Mouse (Mus musculus) G1E (cell line): Measurements from ENCODE around the gene Bola1. TPM values are rescaled to one million over a fixed set of nuclear protein-coding genes. Genes with fewer than 3 reads are reported as not detected.
A peak's percentile ranks its signal among the peaks of the same experiment; 100 is the strongest.

ENCODE experiments used
- ATAC-seq: 2 replicates; pipeline ENCODE4 v1.8.0; 2016; ENCODE audit warnings: mild to moderate bottlenecking; ENCODE audit not compliant: insufficient number of reproducible peaks, poor library complexity, low FRiP score, severe bottlenecking; ENCODE audit errors: extremely low read depth
- DNase-seq: peaks from one replicate; pipeline ENCODE4 v3.0.0; 2012; ENCODE audit warnings: low spot score
- H3K27me3 ChIP-seq: 2 replicates; pipeline ENCODE4 v1.6.1; 2012; ENCODE audit warnings: mild to moderate bottlenecking, low read length, inconsistent platforms; ENCODE audit not compliant: insufficient read depth
- H3K36me3 ChIP-seq: replicated peaks from 2 replicates; pipeline ENCODE3; 2012; ENCODE audit warnings: mild to moderate bottlenecking, inconsistent platforms
- H3K4me1 ChIP-seq: 2 replicates; pipeline ENCODE4 v1.6.1; 2012; ENCODE audit warnings: low read depth, low read length, inconsistent platforms, mixed read lengths; ENCODE audit not compliant: insufficient read depth
- H3K4me3 ChIP-seq: 2 replicates; pipeline ENCODE4 v1.5.1; 2012; ENCODE audit warnings: low read depth, mild to moderate bottlenecking, inconsistent platforms, low read length, moderate library complexity, mixed read lengths
- H3K9me3 ChIP-seq: replicated peaks from 2 replicates; pipeline ENCODE4 v1.6.1; 2012; ENCODE audit warnings: inconsistent platforms
- CTCF ChIP-seq: IDR thresholded peaks from 2 replicates; pipeline ENCODE4 v1.5.1; 2012; ENCODE audit warnings: low read depth, low read length, inconsistent platforms, mixed read lengths
- GATA1 ChIP-seq: IDR thresholded peaks from 2 replicates; pipeline ENCODE4 v1.6.1; 2012; ENCODE audit warnings: borderline replicate concordance, low read length, inconsistent platforms, mixed read lengths
- GATA2 ChIP-seq: IDR thresholded peaks from 2 replicates; pipeline ENCODE4 v1.6.1; 2012; ENCODE audit warnings: low read depth, low read length, inconsistent platforms, borderline replicate concordance
- POLR2AphosphoS5 ChIP-seq: IDR thresholded peaks from 2 replicates; pipeline ENCODE4 v1.6.1; 2012; ENCODE audit warnings: low read depth, low read length, inconsistent platforms; ENCODE audit not compliant: insufficient replicate concordance
- TAL1 ChIP-seq: conservative IDR thresholded peaks from 2 replicates; pipeline ENCODE4 v1.6.1; 2012; ENCODE audit warnings: low read depth, low read length, inconsistent platforms, mixed read lengths
- polyA plus RNA-seq: library from polyadenylated mRNA; stranded (reverse); fragments of >175 nt; gene quantifications from 2 replicates; pipeline ENCODE4 v1.2.3, GENCODE M21; 2012
- total RNA-seq, 2 experiments: library from RNA; stranded (forward) in 1 of 2; stranded (reverse) in 1 of 2; fragments of 200-1000 nt in 1 of 2; fragments of >200 nt in 1 of 2; fragmentation: Nextera tagmentation in 1 of 2; gene quantifications; 2 replicates each; pipeline ENCODE4 v1.2.3; 2014 to 2017

Bola1 gene
- total and polyA plus RNA-seq, 3 experiments = 19.6 to 115 (median 48.2) TPM

DNA sequence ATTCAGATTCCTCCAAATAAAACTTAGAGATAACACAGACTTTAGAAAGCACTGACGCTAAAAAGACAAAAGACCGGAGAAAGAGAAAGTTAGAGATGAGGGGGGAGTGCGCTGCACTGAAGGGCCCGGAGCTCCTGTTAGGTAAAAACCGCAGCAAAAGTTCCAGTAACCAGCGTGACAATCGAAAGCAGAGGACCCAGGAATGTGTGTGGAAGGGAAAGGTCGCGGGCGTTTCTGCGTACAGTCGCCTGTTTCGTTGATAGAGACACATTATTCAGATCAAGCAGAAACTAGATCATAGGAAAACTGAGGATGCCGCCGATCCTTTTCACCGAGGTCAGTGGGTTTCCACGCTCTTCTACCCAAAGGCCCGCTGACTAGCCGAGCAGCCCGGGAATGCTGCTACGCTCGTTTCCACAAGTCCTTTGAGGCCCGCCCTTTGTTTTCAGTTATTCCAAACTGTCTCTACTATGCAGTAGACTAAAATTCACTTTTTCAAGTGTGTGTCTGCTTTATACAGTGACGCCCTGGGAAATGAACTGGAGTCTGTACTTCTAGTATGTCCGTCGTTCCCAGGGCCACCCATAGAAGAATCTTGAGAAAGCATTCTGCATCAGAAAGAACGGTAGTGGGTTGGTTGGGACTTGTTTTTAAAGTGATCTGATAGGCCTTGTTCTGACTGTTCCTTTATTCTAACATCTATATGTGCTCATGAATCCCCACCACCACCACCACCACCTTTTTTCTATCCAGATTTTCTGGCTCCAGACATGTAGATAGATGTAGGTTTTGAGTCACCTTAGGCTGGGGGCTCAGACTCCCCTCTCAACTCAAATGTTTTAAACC lies 44.3 kb upstream of the Bola1 start:
- no peaks in the 10 kb centered on the region for H3K9me3 ChIP-seq
- no peaks in the 10 kb centered on the region for H3K36me3 ChIP-seq
- peaks cover 62% of the 10 kb centered on the region for H3K4me1 ChIP-seq
- DNase-seq = no peak
- TF ChIP-seq TAL1 = no peak
- no peak for TF ChIP-seq GATA2
- TF ChIP-seq GATA1 = no peak
- no peak for TF ChIP-seq CTCF
- no peak for TF ChIP-seq POLR2AphosphoS5
- ATAC-seq = no peak
- H3K4me3 ChIP-seq = peak overlapping the region; percentile 75
- no peaks in the 10 kb centered on the region for H3K27me3 ChIP-seq

DNA sequence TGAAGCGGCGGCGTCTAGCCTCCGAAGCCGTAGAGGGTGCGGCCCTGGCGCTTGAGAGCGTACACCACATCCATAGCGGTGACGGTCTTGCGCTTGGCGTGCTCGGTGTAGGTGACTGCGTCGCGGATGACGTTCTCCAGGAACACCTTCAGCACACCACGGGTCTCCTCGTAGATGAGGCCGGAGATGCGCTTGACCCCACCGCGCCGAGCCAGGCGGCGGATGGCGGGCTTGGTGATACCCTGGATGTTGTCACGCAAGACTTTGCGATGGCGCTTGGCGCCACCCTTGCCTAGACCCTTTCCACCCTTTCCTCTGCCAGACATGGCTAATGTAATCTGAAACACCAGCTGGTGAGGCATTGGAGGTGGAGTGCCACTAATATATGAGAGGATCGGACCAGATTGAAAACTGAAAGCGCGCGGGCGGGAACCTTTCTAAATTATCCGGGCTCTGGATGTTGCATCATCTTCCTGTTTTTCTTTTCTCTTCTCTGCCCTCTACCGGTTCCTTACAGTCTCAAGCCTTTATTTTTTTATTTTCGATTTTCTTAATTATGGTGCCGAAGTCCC lies 43.6 kb upstream of the Bola1 start, which contains the start of gene Hist2h4:
Gene Hist2h4 (minus strand): TSS at position 333 of the 572 bp plus-strand sequence.
- Histone ChIP-seq H3K9me3 (no peaks in the 10 kb centered on the region), H3K27me3 (no peaks in the 10 kb centered on the region), H3K4me1 (peaks cover 62% of the 10 kb centered on the region), H3K4me3 (peak within 1 kb of the TSS; percentile 75), H3K36me3 (no peaks in the 10 kb centered on the region)
- peak; percentile 67 for ATAC-seq
- TF ChIP-seq TAL1 (peak; percentile 48; the same call in 1 of the 2 replicates), CTCF (no peak), GATA2 (no peak), POLR2AphosphoS5 (peak; percentile 95)
- peak; percentile 59 for DNase-seq

DNA sequence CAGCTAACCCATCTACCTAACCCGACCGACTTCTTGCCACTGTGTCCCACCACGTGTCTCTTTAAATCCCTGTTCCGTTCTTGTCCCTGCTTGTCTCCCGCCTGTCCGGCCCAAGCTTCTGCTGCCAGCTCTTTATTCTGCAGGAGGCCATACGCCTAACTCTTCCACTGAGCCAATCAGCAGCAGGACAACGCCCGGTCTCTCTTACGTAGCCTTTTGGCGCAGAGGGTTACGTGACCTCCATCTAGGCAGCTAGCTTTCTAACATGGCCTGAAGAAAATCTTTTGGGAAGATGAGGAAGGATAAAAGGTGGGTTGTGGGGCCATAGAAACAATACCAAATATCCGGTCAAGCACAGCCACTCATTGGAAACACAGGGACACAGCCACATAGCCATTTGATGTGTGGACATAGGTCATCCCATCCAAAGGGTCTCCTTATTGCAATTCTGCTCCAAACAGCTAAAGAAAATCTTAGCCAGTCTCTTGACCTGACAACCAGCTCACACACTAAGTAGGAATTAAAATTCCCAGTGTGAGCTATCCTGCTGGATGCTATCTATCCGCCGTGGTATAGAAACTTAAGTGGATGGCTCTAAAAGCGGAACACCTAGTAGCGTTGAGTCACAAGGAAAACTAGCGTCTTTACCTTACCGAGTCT lies 42.8 kb upstream of the Bola1 start:
- peak overlapping the region; percentile 75 for H3K4me3 ChIP-seq
- H3K4me1 ChIP-seq = peaks cover 58% of the 10 kb centered on the region
- H3K9me3 ChIP-seq = no peaks in the 10 kb centered on the region
- no peaks in the 10 kb centered on the region for H3K36me3 ChIP-seq
- DNase-seq (peak; percentile 54), ATAC-seq (peak; percentile 78)
- H3K27me3 ChIP-seq = no peaks in the 10 kb centered on the region
- TF ChIP-seq POLR2AphosphoS5 (peak; percentile 92), TAL1 (no peak)

DNA sequence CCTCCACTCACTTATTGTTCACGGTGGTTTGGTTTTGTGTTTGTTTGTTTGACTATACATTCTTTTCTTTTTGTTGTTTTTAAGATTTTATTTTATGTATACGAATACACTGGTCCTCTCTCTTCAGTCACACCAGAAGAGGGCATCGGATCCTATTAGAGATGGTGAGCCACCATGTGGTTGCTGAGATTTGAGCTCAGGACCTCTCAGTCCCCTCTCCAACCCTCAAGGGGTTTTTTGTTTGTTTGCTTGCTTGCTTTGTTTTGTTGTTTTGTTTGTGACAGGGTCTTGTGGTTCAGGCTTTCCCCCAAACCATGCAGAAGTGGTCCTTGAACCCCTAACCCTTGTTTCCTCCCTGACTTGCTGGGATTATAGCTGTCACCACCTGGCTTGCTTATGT lies 42.1 kb upstream of the Bola1 start:
- no peaks in the 10 kb centered on the region for H3K27me3 ChIP-seq
- H3K9me3 ChIP-seq = no peaks in the 10 kb centered on the region
- DNase-seq (no peak), ATAC-seq (no peak)
- peaks cover 58% of the 10 kb centered on the region for H3K4me1 ChIP-seq
- H3K4me3 ChIP-seq = peak overlapping the region; percentile 75; the same call in 1 of the 2 replicates
- no peaks in the 10 kb centered on the region for H3K36me3 ChIP-seq
- TF ChIP-seq GATA1 (no peak), CTCF (no peak), POLR2AphosphoS5 (no peak), TAL1 (no peak), GATA2 (no peak)

DNA sequence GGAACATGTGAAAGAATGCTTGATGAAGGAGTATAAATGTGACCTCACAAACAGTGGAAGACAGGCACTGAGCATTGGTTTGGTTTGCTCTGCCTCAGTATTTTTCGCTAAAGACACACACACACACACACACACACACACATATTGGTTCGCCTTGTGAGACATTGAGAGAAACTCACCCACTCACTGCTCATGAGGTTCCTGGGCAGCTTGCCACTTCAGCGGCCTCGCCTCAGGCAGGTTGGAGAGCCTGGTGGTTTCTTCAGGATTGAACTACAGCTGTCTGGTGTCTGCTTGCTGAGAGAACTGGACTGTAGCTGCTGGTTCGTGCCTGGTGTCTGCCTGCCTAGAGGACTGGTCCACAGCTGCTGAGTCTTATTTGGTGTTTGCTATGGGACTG lies 40.7 kb upstream of the Bola1 start:
- H3K9me3 ChIP-seq = no peaks in the 10 kb centered on the region
- H3K27me3 ChIP-seq = no peaks in the 10 kb centered on the region
- DNase-seq (no peak), ATAC-seq (no peak)
- H3K4me3 ChIP-seq = no peak overlapping the region
- H3K36me3 ChIP-seq = no peaks in the 10 kb centered on the region
- H3K4me1 ChIP-seq = peaks cover 71% of the 10 kb centered on the region
- TF ChIP-seq GATA1 = no peak

DNA sequence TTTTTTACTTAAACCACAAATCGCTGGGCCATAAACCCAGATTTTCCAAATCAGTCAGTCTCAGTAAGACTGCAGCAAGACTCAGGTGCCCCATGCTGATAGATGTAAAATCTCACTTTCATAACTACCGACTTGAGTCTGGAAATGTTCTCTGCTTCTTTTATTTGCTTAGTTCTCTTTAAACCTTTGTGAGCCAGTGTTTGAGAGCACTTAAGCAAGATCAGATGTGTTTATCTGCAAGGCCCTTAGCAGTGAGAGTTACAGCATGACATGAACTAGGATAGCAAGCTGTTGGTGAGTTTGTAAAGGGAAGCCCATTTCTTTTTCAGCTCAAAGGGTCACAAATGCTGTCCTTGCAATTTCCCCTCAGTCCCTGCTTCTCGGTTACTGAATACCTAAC lies 37.7 kb upstream of the Bola1 start:
- ATAC-seq = no peak
- Histone ChIP-seq H3K36me3 (no peaks in the 10 kb centered on the region), H3K4me1 (peaks cover 62% of the 10 kb centered on the region), H3K9me3 (no peaks in the 10 kb centered on the region), H3K27me3 (no peaks in the 10 kb centered on the region), H3K4me3 (no peak overlapping the region)
- TF ChIP-seq CTCF (no peak), TAL1 (no peak), GATA2 (no peak), GATA1 (no peak), POLR2AphosphoS5 (no peak)
- DNase-seq = no peak
